Mouse (Mus musculus) liver, embryonic 14.5 days (tissue): ENCODE results near the gene Tnf. TPM values are rescaled to one million over a fixed set of nuclear protein-coding genes. Genes with fewer than 3 reads are reported as not detected.

Source experiments
- ATAC-seq: fragments of 200-750 bp; cut with Nextera tagmentation; 2 replicates; pipeline ENCODE4 v1.8.0; 2017; ENCODE audit warnings: moderate number of reproducible peaks, mild to moderate bottlenecking, moderate library complexity; ENCODE audit not compliant: insufficient read depth
- DNase-seq, 3 experiments: peaks; one replicate each; pipeline ENCODE4 v3.0.0-alpha.2; 2012 to 2013; ENCODE audit warnings: low read depth in 3 of 3, low spot score in 3 of 3
- H3K27ac ChIP-seq: fragments of 300-500 bp; sonication (generic); 2 replicates; pipeline ENCODE4 v1.5.1; 2014; ENCODE audit warnings: moderate library complexity, mild to moderate bottlenecking, control low read depth, inconsistent platforms
- H3K27me3 ChIP-seq: fragments of 300-500 bp; sonication (generic); 2 replicates; pipeline ENCODE4 v1.6.1; 2014; ENCODE audit warnings: mild to moderate bottlenecking, low read length, moderate library complexity; ENCODE audit not compliant: control insufficient read depth, insufficient read depth
- H3K36me3 ChIP-seq: fragments of 300-500 bp; sonication (generic); replicated peaks from 2 replicates; pipeline ENCODE4 v1.6.1; 2014; ENCODE audit warnings: low read depth; ENCODE audit not compliant: control insufficient read depth, insufficient read depth
- H3K4me1 ChIP-seq, 2 experiments: fragments of 200-500 bp in 1 of 2; fragments of 300-500 bp in 1 of 2; sonication (generic) in 1 of 2; replicated peaks; 2 replicates each; pipeline ENCODE4 v1.6.1; 2012 to 2014; ENCODE audit warnings: antibody characterized with exemption in 1 of 2, inconsistent platforms in 1 of 2, low read length in 1 of 2; ENCODE audit not compliant: control insufficient read depth in 2 of 2, insufficient read depth in 2 of 2
- H3K4me2 ChIP-seq: fragments of 300-500 bp; sonication (generic); 2 replicates; pipeline ENCODE4 v1.6.1; 2014; ENCODE audit warnings: low read depth, mild to moderate bottlenecking, control low read depth, moderate library complexity
- H3K4me3 ChIP-seq, 2 experiments: fragments of 200-500 bp in 1 of 2; fragments of 300-500 bp in 1 of 2; sonication (generic) in 1 of 2; 2 replicates each; pipeline ENCODE4 v1.5.1; 2012 to 2014; ENCODE audit warnings: low read depth in 2 of 2, low read length in 2 of 2, mild to moderate bottlenecking in 2 of 2, control low read depth in 1 of 2, inconsistent platforms in 1 of 2, moderate library complexity in 1 of 2; ENCODE audit not compliant: insufficient read depth in 1 of 2
- H3K9ac ChIP-seq: fragments of 300-500 bp; sonication (generic); replicated peaks from 2 replicates; pipeline ENCODE4 v1.6.1; 2014; ENCODE audit warnings: mild to moderate bottlenecking, control low read depth, moderate library complexity
- H3K9me3 ChIP-seq: fragments of 300-500 bp; sonication (generic); 2 replicates; pipeline ENCODE4 v1.6.1; 2016; ENCODE audit warnings: low read length, mixed read lengths; ENCODE audit not compliant: control insufficient read depth
- CTCF ChIP-seq: IDR thresholded peaks from 2 replicates; pipeline ENCODE4 v1.5.1; 2016; ENCODE audit warnings: antibody characterized with exemption, low read depth, control low read depth
- EP300 ChIP-seq: IDR thresholded peaks from 2 replicates; pipeline ENCODE4 v1.6.1; 2016; ENCODE audit warnings: antibody characterized with exemption, low read depth
- WGBS: fragments of 180-500 bp; shearing (Covaris S2); extraction: QIAGEN DNeasy Blood & Tissue Kit; methylation state at CpG from one replicate; pipeline ENCODE4 v1.1.7; 2014; ENCODE audit not compliant: insufficient replicate concordance; 5-methylcytosine and 5-hydroxymethylcytosine counted together
- polyA plus RNA-seq, 2 experiments: library from polyadenylated mRNA; depleted of rRNA in 1 of 2; stranded (reverse) in 1 of 2; unstranded in 1 of 2; fragments of >200 nt; fragmentation: Nextera tagmentation in 1 of 2; extraction: Ambion mirVana in 1 of 2; gene quantifications; 2 replicates each; pipeline versions ENCODE4 v1.2.1 to v1.2.3; 2012 to 2014

Gene Tnf
- polyA plus RNA-seq, 2 experiments, result 0.43 to 0.73 TPM

GRCm38 (mm10) chr17:35247144-35247543, 45.3 kb upstream of the Tnf start:
- Histone ChIP-seq H3K36me3 (peaks cover 87% of the 10 kb centered on the region), H3K4me2 (no peak overlapping the region), H3K4me3 (no peak overlapping the region), H3K27ac (no peak overlapping the region), H3K9me3 (no peaks in the 10 kb centered on the region), H3K9ac (no peak overlapping the region), H3K27me3 (no peaks in the 10 kb centered on the region), H3K4me1 (peaks cover 13 to 21% of the 10 kb centered on the region in 2 experiments)
- WGBS, result 78% methylated on average over 7 of the region's 7 CpGs
- DNase-seq (no peak), ATAC-seq (no peak)
- TF ChIP-seq EP300, result no peak
- TF ChIP-seq CTCF, result no peak

DNA sequence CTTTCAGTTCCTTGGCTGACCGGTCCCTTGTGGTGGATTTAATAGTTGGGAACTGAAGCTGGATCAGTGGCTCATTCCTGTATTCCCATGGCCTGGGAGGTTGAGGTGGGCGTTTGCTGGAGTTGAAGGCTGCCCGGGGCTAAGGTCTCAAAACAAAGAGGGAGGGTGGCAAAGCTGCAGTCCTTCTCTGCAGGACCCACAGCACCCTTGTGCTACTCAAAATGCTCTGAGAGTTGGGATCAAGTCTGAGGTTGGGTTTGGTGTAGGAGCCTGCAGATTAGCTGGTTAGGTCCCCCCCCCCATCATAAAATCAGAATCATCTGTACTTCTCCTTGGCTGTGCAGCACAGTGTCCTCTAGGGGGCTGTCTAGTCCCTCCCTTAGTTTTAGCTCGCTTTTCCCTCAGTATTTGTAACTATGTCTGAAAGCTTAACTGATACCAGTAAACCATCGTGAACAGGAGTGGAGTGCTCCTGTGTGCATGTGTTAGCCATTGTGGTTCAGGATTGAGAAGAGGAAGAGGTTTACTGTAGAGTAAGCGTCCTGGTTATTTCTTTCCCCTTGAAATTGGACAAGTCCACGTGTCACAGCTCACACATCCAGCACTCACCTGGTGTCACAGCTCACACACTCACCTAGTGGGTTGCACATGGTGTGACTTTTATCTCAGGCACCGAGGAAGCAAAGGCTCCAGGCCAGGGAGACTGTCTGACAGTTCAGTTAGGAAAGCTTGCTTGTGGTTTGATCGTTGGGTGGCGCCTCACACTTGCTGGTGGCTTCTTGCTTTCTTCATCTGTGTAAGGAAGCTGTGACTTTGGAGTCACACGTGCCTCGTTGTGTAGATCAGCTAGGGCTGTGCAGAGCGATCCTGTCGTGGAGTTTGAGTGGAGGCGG, 44.2 kb upstream of the Tnf start:
- TF ChIP-seq CTCF, result peak; percentile 57
- no peak for TF ChIP-seq EP300
- Histone ChIP-seq H3K9ac (no peak overlapping the region), H3K4me2 (no peak overlapping the region), H3K4me1 (peaks cover 13 to 22% of the 10 kb centered on the region in 2 experiments), H3K9me3 (no peaks in the 10 kb centered on the region), H3K4me3 (no peak overlapping the region), H3K27me3 (no peaks in the 10 kb centered on the region), H3K27ac (no peak overlapping the region), H3K36me3 (peaks cover 78% of the 10 kb centered on the region)
- WGBS, result 71% methylated on average over 15 of the region's 15 CpGs
- no peak for ATAC-seq
- no peak for DNase-seq

DNA sequence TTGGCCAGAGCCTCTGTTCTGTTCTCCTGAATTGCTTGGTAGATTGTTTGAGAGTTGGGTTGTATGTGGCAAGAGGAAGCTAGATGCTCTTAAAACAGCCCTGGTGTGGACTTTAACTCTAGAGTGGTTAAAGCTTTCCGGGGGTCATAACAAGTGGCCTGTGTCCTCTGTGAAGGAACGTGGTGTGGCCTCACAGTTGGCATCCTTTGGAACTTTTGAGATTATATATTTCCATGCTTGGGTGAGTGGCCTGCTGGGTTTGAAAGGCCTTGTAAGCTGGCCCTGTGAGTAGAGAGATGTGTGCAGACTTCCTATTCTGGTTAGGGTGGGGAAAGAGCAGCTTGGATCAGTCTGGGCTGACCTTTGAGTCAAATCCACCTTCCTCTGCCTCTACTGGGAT, 43.2 kb upstream of the Tnf start:
- peaks cover 70% of the 10 kb centered on the region for H3K36me3 ChIP-seq
- DNase-seq (no peak), ATAC-seq (no peak)
- no peak overlapping the region for H3K4me3 ChIP-seq
- H3K4me2 ChIP-seq, result peak overlapping the region; percentile 97
- WGBS, result 83% methylated on average over 2 of the region's 2 CpGs
- no peaks in the 10 kb centered on the region for H3K9me3 ChIP-seq
- H3K9ac ChIP-seq, result 0 out of 2 replicates have a peak overlapping the region, but pooled peaks have one; percentile 2
- no peak overlapping the region for H3K27ac ChIP-seq
- H3K27me3 ChIP-seq, result no peaks in the 10 kb centered on the region
- peaks cover 20 to 32% of the 10 kb centered on the region in 2 experiments for H3K4me1 ChIP-seq
- TF ChIP-seq CTCF, result no peak
- TF ChIP-seq EP300, result no peak

GRCm38 (mm10) chr17:35243086-35243485, 41.3 kb upstream of the Tnf start:
- Histone ChIP-seq H3K9me3 (no peaks in the 10 kb centered on the region), H3K36me3 (peaks cover 51% of the 10 kb centered on the region), H3K4me1 (peaks cover 20 to 32% of the 10 kb centered on the region in 2 experiments), H3K4me3 (peak overlapping the region; percentile 85 to 97), H3K9ac (peak overlapping the region; percentile 95), H3K27ac (peak overlapping the region; percentile 83), H3K4me2 (peak overlapping the region; percentile 97), H3K27me3 (no peaks in the 10 kb centered on the region)
- ATAC-seq, result no peak
- 0 out of 2 replicates have a peak, but pooled peaks have one; percentile 27 for TF ChIP-seq CTCF
- TF ChIP-seq EP300, result no peak
- 14% methylated on average over 16 of the region's 16 CpGs for WGBS
- DNase-seq, result no peak
